Mouse (Mus musculus): ENCODE measurements at regions not wholly inside any gene's neighbourhood (a gene's known extent, or its start where the extent isn't known, plus 50 kb on each side); places are given as distances from the start of the nearest gene placed in this dataset.
A peak's percentile ranks its signal among the peaks of the same experiment; 100 is the strongest.

DNA sequence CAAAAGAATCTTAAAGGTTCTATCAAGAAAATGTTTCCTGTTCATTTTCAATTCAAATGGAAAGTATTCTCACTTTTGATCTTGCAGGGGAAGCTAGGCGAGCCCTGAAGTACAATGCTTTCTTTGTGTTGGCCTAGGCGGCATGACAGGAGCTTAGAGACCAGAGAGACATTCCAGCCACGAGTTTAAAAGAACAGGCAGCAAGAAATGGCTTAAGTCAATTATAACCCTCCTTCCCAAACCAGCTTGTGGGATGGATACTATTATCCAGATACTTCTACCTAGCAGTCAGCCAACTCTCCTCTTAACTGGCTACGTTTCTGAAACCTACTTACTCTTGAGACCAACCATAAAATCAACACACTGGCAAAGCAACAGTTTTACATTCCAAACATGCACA lies 124.3 kb downstream of the Twistnb start:
- H3K4me3 ChIP-seq (ENCODE audit: low read depth, low read length): no peak overlapping the region
- DNase-seq (ENCODE audit: low spot score) (no peak), ATAC-seq (ENCODE audit: low FRiP score) (no peak)
- no peak for TF ChIP-seq CTCF (IDR thresholded peaks at IDR 0.05)
- 17% methylated on average over 4 of the region's 4 CpGs for WGBS
- H3K4me1 ChIP-seq (ENCODE audit: insufficient read depth, low read length): no peaks in the 10 kb centered on the region
- no peaks in the 10 kb centered on the region for H3K9me3 ChIP-seq (ENCODE audit: low read length)
- no peaks in the 10 kb centered on the region for H3K36me3 ChIP-seq (ENCODE audit: insufficient read depth, low read length)
- no peak overlapping the region for H3K27ac ChIP-seq (ENCODE audit: low read depth, low read length)
- H3K9ac ChIP-seq (replicated peaks; ENCODE audit: low read length, poor library complexity, severe bottlenecking): no peak overlapping the region
- no peaks in the 10 kb centered on the region for H3K27me3 ChIP-seq (ENCODE audit: insufficient read depth, low read length)
- no peak overlapping the region for H3K4me2 ChIP-seq (ENCODE audit: low read depth, low read length, poor library complexity, severe bottlenecking)

DNA sequence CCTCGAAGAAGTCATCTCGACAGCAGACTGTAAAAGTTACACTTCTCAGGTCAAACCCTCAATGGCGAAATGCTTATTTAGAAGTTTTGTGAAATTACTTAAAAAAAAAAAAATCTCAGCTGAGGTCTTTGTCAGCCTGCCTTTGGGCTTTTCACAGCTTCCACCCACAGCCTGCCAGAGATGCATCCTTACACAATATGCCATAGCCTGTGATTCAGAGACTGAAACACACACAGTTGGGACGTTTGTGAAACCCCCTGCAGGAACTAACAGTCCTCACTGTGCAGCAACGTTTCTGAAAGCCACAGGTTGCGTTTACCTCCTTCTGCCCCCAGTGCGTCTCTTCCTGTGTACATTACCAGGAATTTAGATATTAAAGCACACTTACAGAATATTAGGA lies 131.7 kb downstream of the Twistnb start:
- no peaks in the 10 kb centered on the region for H3K36me3 ChIP-seq (ENCODE audit: insufficient read depth, low read length)
- ATAC-seq (ENCODE audit: low FRiP score): no peak
- no peak for TF ChIP-seq CTCF (IDR thresholded peaks at IDR 0.05)
- H3K9me3 ChIP-seq (ENCODE audit: low read length): no peaks in the 10 kb centered on the region
- no peaks in the 10 kb centered on the region for H3K27me3 ChIP-seq (ENCODE audit: insufficient read depth, low read length)
- H3K4me2 ChIP-seq (ENCODE audit: low read depth, low read length, poor library complexity, severe bottlenecking): no peak overlapping the region
- WGBS: 68% methylated on average over 7 of the region's 7 CpGs
- no peak overlapping the region for H3K9ac ChIP-seq (replicated peaks; ENCODE audit: low read length, poor library complexity, severe bottlenecking)
- H3K4me3 ChIP-seq (ENCODE audit: low read depth, low read length): no peak overlapping the region
- no peaks in the 10 kb centered on the region for H3K4me1 ChIP-seq (ENCODE audit: insufficient read depth, low read length)
- H3K27ac ChIP-seq (ENCODE audit: low read depth, low read length): no peak overlapping the region
- DNase-seq (ENCODE audit: low spot score): no peak

DNA sequence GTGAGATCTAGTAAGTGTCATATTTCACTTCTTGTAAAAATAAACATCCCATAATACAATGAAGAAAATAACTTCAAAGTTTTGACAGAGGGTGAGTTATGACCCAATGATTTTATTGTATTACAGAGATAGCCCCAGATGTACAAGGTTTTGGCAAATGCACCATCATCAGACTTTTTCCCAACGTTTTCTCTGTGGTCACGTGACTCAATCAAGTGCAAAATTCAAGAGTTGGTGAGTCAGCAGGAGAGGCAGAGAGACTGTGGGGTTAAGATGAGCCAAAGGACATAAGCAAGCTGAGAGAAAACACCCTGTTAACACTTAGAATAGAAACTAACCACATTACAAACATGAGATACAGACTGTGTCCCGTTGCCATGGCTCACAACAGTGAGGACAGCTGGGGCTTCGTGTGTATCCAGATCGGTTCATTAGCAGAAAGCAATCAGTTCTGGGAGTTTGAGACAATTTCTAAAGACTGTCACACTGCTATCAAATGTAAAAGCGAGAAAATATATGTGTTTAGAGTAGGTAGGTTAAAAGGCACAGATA lies 148.5 kb downstream of the Twistnb start:
- Histone ChIP-seq H3K27me3 (ENCODE audit: insufficient read depth, low read length) (no peaks in the 10 kb centered on the region), H3K27ac (ENCODE audit: low read depth, low read length) (no peak overlapping the region), H3K9ac (replicated peaks; ENCODE audit: low read length, poor library complexity, severe bottlenecking) (no peak overlapping the region), H3K9me3 (ENCODE audit: low read length) (no peaks in the 10 kb centered on the region), H3K4me3 (ENCODE audit: low read depth, low read length) (no peak overlapping the region), H3K36me3 (ENCODE audit: insufficient read depth, low read length) (no peaks in the 10 kb centered on the region), H3K4me2 (ENCODE audit: low read depth, low read length, poor library complexity, severe bottlenecking) (no peak overlapping the region), H3K4me1 (ENCODE audit: insufficient read depth, low read length) (no peaks in the 10 kb centered on the region)
- 81% methylated on average over 6 of the region's 6 CpGs for WGBS
- DNase-seq (ENCODE audit: low spot score) (no peak), ATAC-seq (ENCODE audit: low FRiP score) (no peak)
- TF ChIP-seq CTCF (IDR thresholded peaks at IDR 0.05): no peak

DNA sequence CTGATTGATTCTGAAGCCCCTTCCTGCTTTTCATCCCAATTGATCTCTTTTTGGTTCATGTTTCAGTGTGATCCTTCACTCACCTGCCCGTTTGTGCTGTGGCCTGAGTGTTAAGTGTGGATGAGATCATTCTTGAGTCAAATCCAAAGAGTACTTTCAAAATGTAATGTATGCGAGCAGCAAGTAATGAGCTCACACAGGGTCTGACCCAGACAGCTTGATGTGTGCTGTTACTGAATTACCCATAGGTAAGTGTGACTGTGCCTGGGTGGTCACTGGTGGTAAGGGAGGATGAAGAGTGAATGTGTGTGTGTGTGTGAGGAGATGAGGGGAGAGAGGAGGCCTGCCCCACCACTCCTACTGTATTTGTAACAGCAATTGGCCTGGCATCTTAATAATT lies 151.4 kb downstream of the Twistnb start:
- ATAC-seq (ENCODE audit: low FRiP score): no peak
- 73% methylated on average over 2 of the region's 2 CpGs for WGBS
- no peak overlapping the region for H3K9ac ChIP-seq (replicated peaks; ENCODE audit: low read length, poor library complexity, severe bottlenecking)

DNA sequence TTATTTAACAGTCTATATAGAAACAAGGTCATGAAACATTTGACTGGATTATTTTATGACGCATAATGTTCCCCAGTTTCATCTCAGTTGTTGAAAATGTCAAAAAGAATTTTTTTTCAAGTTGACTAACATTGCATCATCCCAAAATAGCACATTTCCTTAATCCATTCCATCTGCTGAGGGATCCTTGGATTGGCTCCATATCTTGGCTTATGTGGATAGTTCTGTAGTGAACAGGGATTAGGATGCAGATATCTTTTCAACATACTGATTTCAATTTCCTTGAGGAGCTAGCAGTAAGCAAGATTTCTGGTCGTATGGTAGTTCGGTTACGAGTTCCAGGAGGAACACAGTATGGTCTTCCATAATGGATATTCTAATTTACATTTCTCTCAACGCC lies 161.6 kb downstream of the Twistnb start:
- no peaks in the 10 kb centered on the region for H3K9me3 ChIP-seq (ENCODE audit: low read length)
- H3K36me3 ChIP-seq (ENCODE audit: insufficient read depth, low read length): no peaks in the 10 kb centered on the region
- H3K27me3 ChIP-seq (ENCODE audit: insufficient read depth, low read length): no peaks in the 10 kb centered on the region
- no peak overlapping the region for H3K4me3 ChIP-seq (ENCODE audit: low read depth, low read length)
- no peak overlapping the region for H3K9ac ChIP-seq (replicated peaks; ENCODE audit: low read length, poor library complexity, severe bottlenecking)
- no peaks in the 10 kb centered on the region for H3K4me1 ChIP-seq (ENCODE audit: insufficient read depth, low read length)
- H3K27ac ChIP-seq (ENCODE audit: low read depth, low read length): no peak overlapping the region
- TF ChIP-seq CTCF (IDR thresholded peaks at IDR 0.05): no peak
- no peak for DNase-seq (ENCODE audit: low spot score)
- no peak for ATAC-seq (ENCODE audit: low FRiP score)
- WGBS: 81% methylated on average over 5 of the region's 5 CpGs
- H3K4me2 ChIP-seq (ENCODE audit: low read depth, low read length, poor library complexity, severe bottlenecking): no peak overlapping the region

More for the DNA sequence above, 151.4 kb downstream of the Twistnb start:
- no peak overlapping the region for H3K4me3 ChIP-seq (ENCODE audit: low read depth, low read length)
- H3K36me3 ChIP-seq (ENCODE audit: insufficient read depth, low read length): no peaks in the 10 kb centered on the region
- TF ChIP-seq CTCF (IDR thresholded peaks at IDR 0.05): no peak
- no peaks in the 10 kb centered on the region for H3K27me3 ChIP-seq (ENCODE audit: insufficient read depth, low read length)
- no peaks in the 10 kb centered on the region for H3K9me3 ChIP-seq (ENCODE audit: low read length)
- DNase-seq (ENCODE audit: low spot score): no peak
- no peak overlapping the region for H3K4me2 ChIP-seq (ENCODE audit: low read depth, low read length, poor library complexity, severe bottlenecking)
- H3K27ac ChIP-seq (ENCODE audit: low read depth, low read length): no peak overlapping the region
- H3K4me1 ChIP-seq (ENCODE audit: insufficient read depth, low read length): no peaks in the 10 kb centered on the region

DNA sequence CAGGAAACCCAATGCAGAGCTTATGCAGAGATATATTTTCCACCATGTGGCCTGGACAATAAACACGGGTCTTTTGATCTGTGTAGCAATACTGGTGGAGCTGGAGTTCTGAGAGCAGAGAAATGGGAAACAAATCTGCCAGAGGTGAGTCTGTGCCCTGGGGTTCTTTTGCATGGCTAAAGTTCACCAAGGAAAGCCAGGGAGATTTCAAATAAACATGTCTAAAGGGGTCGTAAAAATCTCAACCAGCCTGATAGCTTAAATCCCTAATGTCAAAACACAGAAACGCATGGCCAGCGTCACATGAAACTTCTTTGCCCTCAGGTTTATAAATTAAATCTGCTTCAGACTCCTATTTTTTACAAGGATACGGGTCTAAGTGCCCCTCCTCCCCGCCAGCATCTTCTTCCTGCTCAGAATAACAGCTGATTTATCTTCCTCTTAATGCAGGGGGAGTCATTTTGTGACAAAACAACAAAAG lies 163.0 kb downstream of the Twistnb start:
- H3K9ac ChIP-seq (replicated peaks; ENCODE audit: low read length, poor library complexity, severe bottlenecking): no peak overlapping the region
- DNase-seq (ENCODE audit: low spot score): no peak
- peak overlapping the region; percentile 16; the same call in 1 of the 2 replicates for H3K4me3 ChIP-seq (ENCODE audit: low read depth, low read length)
- no peaks in the 10 kb centered on the region for H3K36me3 ChIP-seq (ENCODE audit: insufficient read depth, low read length)
- no peaks in the 10 kb centered on the region for H3K27me3 ChIP-seq (ENCODE audit: insufficient read depth, low read length)
- no peak for ATAC-seq (ENCODE audit: low FRiP score)
- 37% methylated on average over 6 of the region's 6 CpGs for WGBS
- peak overlapping the region; percentile 36 for H3K4me2 ChIP-seq (ENCODE audit: low read depth, low read length, poor library complexity, severe bottlenecking)
- no peak for TF ChIP-seq CTCF (IDR thresholded peaks at IDR 0.05)
- H3K27ac ChIP-seq (ENCODE audit: low read depth, low read length): no peak overlapping the region
- H3K9me3 ChIP-seq (ENCODE audit: low read length): no peaks in the 10 kb centered on the region
- no peaks in the 10 kb centered on the region for H3K4me1 ChIP-seq (ENCODE audit: insufficient read depth, low read length)
